ENCODE assay signal across 17 mouse cellular contexts in the genomic region with DNA sequence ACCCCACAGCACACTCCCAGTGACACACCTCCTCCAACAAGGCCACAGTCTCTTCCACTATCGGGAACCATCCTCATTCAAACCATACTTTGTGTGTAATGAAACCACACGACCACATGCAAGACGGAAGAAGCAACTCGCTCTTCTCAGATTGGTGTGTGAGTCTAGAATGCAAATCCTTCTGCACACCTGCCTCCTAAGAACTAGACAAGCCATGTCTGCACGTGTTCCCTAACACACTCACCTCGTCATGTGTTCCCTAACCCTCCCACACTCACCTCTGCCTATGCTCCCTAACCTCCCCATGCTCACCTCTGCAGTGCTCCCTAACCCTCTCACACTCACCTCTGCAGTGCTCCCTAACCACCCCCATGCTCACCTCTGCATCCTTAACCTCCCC. TPM values are rescaled to one million over a fixed set of nuclear protein-coding genes. Genes with fewer than 3 reads are reported as not detected.
"Had no signal": no experiment of that assay in that cellular context is flagged by ENCODE, and none has a peak within 500 bp of the region (broad histone marks: within the 10 kb centered on the region; RNA-seq: fewer than 3 reads in every experiment).

No protein-coding gene starts in this region.

- H3K4me1 ChIP-seq: midbrain, embryonic 12.5 days; midbrain, embryonic 15.5 days; neural tube, embryonic 12.5 days; stomach, embryonic 15.5 days had no signal

- DNase-seq: lung, adult 18-20 months; lung, embryonic 14.5 days; lung, postnatal 10 days; right cerebral cortex, postnatal 14 days; thymus, adult 2 months; thymus, postnatal 14 days; thymus, postnatal 4 days had no signal

- H3K4me2 ChIP-seq: lung, embryonic 14.5 days; midbrain, embryonic 12.5 days; midbrain, embryonic 15.5 days; neural tube, embryonic 12.5 days; stomach, embryonic 15.5 days had no signal

- ATAC-seq: midbrain, embryonic 15.5 days had no signal

- H3K36me3 ChIP-seq: midbrain, embryonic 12.5 days; midbrain, embryonic 15.5 days; neural tube, embryonic 12.5 days; stomach, embryonic 15.5 days had no signal

- H3K4me3 ChIP-seq: megakaryocyte, embryonic 14.5 days; midbrain, embryonic 12.5 days; midbrain, embryonic 15.5 days; neural tube, embryonic 12.5 days; stomach, embryonic 15.5 days had no signal

- H3K9me3 ChIP-seq: megakaryocyte, embryonic 14.5 days; midbrain, embryonic 15.5 days; neural tube, embryonic 12.5 days; stomach, embryonic 15.5 days had no signal

- H3K27ac ChIP-seq: liver, embryonic 14.5 days; midbrain, embryonic 12.5 days; midbrain, embryonic 15.5 days; neural tube, embryonic 12.5 days; stomach, embryonic 15.5 days; stomach, postnatal 0 days had no signal

- H3K9ac ChIP-seq: liver, embryonic 14.5 days; lung, embryonic 14.5 days; midbrain, embryonic 12.5 days; midbrain, embryonic 15.5 days; neural tube, embryonic 12.5 days; stomach, embryonic 15.5 days had no signal

- H3K27me3 ChIP-seq: midbrain, embryonic 12.5 days; midbrain, embryonic 15.5 days; neural tube, embryonic 12.5 days; stomach, embryonic 15.5 days had no signal

RNA-seq across cellular contexts. Expression of a gene that starts 1.5 kb away (rescaled TPM):
- total RNA-seq: midbrain, postnatal 0 days had no signal

RNA-seq across cellular contexts. Expression of a gene that starts 26.8 kb away (rescaled TPM):
- total RNA-seq: monocyte, adult 5-6 weeks; neutrophil, adult 5-6 weeks had no signal

RNA-seq across cellular contexts. Expression of a gene that starts 50.7 kb away (rescaled TPM):
- total RNA-seq: monocyte, adult 5-6 weeks; neutrophil, adult 5-6 weeks had no signal
